Mouse (Mus musculus) embryo, embryonic 11 days (tissue): ENCODE measurements around the gene Sept9.
A peak's percentile ranks its signal among the peaks of the same experiment; 100 is the strongest.

ENCODE experiments used
- DNase-seq: peaks from one replicate; pipeline ENCODE4 v3.0.0-alpha.2; 2015

The Sept9 gene

DNA sequence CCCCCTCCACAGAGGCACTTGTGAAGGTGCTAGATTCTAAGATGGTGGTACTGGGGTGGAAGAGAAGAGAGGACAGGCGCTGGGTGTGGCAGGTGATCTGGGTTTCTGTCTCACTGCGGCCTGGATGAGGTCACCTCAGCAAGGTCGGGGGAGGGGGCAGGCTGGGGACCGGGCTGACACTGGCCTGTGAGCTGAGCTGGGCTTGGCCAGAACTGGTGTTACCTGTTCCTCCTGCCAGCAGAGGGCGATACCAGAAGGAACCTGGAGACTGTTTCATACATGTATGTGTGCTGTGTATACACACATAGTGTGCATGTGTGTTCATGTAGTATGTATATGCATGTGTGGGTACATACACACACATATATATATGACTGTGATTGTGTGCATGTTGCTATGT, 23.2 kb upstream of the Sept9 start:
- DNase-seq: peak; percentile 59

DNA sequence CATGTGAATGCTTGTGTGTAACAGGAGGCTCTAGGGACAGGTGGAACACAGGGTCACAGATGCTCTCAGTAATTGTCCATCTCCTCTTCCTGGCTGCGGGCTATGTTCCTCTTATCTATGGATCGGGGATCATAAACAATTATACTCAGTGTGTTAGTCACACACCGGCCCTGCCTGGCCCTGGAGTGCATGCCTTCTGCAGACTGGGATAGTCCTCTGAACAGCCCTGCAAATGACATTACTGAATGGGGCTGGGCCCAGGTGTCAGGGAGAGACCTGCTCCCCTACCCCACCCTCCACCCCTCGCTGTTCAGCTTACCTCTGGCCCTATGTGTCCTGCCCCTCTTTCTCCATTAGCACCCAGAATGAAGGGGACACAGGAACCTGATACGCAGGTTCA, 22.6 kb upstream of the Sept9 start:
- no peak for DNase-seq

DNA sequence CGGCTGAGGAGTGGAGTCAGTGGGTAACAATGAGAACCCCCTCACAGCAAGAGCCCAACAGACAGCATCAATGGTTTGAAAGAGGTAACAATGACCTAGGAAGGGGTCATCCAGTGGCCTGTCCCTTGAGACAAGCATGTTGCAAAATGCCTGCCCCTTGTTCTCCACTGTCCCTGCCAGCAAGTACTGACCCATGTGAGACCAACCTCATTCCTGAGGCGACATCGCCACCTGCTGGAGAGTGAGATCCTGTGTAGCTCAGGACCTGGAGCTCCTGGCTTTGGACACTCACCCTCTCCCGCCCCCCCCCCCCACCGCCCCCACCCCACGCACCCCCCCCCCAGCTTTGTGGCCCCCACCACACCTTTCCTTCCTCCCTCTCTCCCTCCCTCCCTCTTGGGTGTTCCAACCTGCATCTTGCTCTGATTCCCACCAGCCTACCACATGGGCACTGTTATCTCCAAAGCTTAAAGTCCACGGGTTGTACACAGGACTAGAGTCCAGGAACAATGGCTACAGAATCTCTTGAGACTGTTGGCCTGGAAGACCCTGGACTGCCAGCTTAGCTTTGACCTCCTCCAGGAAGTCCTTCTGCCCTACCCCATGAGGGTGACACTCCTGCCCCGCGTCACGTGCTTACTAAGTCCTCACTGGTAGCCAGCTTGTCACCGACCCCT, 22.0 kb upstream of the Sept9 start:
- peak; percentile 90 for DNase-seq

DNA sequence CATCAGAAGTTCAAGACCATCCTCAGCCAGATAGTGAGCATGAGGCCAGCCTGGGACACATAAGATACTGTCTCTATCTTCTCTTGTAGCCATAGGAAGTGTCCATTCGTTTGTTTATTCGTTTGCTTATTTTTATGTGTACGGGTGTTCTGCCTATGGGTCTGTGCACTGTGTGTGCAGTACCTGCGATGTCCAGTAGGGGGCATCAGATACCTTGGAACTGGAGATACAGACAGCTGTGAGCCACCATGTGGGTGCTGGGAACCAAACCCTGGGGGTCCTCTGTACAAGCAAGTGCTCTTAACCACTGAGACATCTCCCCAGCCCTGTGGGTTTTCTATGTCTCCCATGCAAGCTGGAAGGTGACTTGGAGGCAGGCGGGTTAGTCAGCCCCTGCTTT, 19.6 kb upstream of the Sept9 start:
- no peak for DNase-seq

DNA sequence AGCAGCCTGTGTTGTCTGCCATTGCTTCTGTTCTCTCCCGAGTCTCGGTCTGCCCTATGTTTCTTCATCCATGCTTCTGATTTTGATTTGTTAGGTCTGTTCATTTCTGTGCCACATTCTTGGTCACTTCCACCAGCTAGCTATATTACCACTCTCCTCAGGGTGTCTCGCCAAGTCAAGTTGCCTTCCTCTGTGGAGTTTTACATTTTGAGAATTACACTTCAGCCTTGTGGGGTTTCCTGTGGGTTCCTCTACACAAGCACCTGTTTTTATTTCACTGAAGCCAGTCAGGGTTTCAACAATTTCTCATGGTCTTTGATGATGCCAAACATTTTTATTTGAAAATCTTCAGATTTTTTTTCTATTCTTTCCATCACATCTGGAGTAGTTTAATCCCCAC, 16.7 kb upstream of the Sept9 start:
- DNase-seq: no peak

DNA sequence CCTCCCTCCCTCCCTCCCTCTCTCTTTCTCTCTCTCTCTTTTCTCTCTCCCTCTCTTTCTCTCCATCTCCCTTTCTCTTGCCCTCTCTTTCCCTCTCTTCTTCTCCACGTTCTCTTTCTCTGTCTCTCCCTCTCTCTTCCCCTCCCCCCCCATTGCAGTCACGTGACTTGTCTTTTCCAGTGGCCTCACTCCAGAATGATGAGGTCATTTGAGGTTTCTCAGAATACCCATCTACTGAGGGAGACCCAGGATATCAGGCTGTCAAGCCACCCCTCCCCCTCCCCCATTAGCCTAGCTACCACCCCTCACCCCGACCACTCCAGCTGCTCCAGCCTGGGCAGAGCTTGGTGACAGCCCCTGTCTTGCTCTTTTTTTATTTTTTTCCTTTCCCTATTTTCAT, 16.2 kb upstream of the Sept9 start:
- no peak for DNase-seq

DNA sequence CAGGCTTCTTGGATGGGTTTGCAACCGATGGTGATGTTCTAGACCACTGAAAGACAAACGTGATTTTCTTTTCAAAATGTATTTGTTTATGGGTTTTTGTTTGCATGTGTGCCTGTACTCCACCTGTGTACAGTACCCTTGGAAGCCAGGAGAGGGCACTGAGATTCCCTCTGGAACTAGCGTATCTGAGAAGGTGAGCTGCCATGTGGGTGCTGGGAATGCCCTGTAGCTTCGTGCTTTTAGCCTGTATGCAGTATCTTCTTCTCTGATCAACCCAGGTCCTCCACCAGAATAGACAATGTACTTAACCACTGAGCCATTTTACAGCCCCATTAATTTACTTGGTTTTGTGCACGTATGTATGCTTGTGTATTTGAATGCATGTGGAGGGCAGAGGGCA, 15.6 kb upstream of the Sept9 start:
- DNase-seq: no peak

DNA sequence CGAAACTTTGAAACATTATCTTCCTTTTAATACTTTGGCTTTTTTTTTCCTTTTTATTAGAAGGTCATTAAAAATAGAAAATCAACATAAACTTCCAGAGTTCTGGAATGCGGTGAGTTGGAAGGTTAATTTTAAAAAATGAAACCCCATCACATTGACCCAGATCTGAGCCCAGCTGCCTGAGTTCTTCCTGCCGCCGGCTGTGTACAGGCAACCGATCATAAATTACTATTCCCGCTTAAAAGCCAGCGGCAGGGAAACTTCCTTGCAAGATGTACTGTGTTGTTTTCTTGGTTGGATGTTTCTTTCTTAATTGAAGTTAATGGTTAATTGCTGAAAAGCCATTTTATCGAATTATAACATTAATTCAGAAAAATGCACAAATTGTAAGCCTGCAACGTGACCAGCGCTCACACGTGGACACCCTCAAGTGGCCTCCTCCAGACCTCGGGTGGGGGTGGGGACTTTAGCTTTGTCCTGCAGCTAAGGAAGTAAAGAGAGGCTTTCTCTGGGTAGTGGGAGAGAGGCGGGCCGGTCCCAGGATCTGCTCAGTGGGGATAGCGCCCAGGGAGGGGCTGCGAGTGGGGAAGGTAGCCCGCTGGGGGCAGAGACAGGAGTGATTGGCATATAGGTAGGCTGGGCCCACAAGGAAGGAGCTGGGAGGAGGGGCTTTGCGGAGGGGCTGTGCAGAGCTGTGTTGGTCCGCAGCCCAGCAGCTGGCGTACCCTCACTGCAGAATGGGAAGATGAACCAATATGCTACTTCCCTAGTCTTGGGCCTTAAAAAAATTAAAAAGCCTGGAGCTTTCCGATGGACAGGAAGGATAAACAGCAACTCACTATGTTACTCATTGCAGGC, 14.2 kb upstream of the Sept9 start:
- DNase-seq: peak; percentile 53

DNA sequence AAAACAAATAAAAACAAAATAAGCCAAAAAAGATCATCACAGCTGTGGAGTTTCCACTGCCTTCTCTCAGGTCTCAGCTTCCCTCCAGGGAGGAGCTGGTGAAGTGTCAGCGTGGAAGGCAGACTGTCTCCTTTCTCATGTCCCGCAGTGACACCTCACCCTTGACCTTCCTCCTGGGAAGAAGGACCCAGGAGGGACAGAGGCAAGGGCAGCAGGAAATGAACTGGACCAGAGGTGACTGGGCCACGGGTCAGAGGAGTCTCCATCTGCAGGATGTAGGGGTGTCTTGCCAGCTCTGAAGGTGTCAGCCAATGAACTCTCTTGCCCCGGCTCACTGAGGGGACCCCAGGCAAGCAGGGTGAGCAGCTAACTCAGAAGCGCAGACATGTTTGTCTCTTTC, 7.9 kb upstream of the Sept9 start:
- no peak for DNase-seq

DNA sequence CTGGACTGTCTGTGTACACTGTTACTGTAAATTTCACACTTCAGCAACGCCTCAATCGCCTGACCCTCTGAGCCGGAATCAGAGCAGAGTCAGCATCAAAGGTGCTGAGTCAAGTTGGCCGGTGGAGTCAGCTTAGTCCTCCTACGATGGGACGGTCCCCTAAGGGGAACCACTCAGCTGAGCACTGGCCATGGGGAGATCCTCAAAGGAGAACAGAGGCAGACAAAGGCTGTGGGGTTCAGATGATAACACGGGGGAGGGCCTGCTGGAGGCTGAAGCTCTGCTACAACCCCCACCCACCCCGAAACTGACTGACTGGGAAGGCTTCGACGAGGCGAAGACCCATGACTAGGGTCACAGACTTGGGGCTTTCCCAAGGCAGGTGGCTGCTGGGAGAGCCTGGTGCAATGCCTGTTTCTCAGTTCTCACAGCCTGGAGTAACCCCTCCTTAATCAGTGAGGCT, 5.0 kb upstream of the Sept9 start:
- no peak for DNase-seq

DNA sequence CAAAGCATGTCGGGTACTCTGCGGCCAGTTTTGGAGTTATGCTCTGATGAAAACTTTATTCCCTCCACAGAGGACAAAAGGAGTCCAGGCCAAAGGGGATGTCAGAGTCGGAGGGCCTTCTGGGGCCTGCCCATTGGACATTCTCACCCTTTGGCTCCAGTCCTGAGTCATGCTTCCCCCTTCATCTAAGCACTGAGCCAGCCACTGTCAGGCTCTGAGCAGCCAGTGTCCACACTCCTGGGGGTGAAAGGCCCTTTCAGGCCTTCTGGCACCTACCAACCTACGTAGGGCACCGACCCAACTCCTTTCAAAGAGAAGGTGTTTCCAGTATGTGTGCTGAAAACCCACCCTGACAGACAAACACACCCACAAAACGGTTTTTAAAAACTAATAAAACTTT, 3.8 kb upstream of the Sept9 start:
- no peak for DNase-seq

DNA sequence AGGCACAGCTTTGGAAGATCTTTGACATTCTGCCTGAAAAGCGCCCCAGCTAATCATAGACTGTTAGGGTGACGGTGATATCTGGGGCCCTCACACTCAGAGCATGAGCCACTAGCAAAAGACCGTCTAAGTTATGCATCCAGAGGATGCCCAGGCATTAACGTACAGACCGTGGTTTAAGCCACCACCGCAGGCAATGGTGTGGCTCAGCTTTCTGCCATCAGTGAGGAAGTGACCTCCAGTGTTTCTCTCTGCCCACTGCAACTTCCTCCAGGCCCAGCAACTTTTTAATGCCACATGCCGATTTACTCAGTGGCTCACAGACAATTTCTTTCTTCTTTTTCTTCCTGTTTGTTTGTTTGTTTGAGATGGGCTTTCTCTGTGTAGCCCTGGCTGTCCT, 2.8 kb upstream of the Sept9 start:
- DNase-seq: no peak

DNA sequence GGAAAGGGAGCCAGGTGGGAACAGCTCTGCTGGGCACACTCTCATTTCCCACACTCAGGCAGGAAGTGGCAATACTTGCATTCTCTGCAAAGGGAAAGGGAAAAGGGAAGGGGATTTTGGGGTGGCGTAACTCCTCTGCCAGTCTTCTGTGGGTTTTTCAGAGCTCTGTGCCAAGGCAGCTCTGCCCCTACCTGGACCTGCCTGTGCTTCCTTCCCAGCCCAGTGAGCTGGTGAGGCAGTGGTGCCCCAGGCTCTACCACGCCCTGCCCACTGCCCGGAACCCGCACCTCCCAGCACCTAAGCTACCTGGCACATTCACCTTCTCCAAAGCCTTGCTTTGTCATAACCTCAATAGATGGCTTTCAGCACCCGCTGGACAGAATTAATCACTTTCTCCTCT, 1.3 kb upstream of the Sept9 start:
- no peak for DNase-seq

DNA sequence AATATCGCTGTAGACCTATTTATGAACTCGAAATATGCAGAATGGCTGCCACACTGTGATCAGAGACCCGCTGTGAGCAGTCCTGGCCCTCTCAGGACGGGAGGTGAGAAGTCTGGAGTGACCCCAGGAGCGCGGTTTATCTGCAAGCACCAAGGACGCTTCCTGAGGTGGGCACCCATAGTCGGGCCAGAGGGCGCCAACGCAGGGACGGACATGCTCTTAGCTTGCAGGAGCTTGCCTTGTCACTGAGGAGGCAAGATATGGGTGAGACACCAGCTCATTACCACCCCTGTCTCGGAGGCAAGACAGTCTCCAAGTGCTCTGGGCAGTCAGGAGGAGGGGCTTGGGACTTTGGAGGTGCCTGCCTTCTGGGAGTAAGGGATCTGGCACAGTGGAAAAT, 2.4 kb downstream of the Sept9 start:
- DNase-seq: no peak

DNA sequence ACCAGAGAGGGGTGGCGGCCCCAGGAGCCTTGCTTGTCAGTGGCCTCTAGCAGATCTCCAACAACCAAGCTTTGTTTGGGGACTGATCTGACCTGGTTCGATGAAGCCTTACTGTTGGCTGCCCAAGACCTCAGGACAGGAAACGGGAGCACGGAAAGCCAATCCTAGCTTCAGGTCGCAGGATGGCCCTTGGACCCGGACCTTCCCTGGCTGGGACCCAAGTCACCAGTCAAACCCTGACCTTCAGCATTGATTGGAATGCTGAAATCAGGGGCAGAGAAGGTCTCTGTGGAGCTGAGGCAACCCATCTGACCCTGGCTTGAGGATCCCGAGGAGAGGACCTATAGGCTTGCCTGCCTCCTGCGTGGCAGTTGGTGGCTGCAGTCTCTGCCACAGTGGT, 5.1 kb downstream of the Sept9 start:
- no peak for DNase-seq

DNA sequence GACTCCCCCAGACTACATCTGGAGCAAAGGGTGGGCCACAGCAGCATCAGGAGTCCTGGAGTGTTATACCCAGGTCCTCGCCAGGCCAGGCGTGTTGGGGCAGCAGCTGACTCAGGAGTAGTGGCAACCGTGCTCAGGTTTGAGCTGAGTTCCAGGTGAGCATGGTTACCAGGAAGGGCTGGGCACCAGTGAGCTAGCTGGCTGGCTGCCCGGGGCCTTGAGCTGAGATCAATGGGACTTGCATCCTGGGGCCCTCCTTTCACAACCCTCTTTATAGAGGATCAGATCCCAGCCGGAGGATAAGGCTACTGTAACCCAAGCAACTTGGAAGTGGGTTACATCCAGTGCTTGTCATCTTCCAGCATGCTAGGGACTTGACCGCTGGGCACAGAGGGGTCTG, 5.6 kb downstream of the Sept9 start:
- no peak for DNase-seq

DNA sequence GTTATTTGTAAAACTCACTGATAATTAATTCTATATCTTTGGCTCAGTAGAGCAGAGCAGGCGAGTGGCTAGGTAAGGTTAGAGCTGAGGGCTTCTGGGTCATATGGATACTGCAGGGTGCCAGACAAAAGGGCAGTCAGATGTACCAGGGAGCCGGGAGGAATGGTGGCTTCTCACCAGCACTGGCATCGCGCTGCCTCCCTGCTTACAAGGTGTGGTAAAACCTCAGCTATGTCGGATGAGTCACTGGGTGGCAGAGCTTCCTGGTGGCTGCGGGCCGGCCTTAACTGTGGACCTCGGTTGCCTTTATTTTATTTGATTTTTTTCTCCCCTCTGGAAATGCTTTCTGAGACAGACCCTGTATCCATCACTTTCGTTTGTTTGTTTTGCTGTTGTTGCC, 6.0 kb downstream of the Sept9 start:
- no peak for DNase-seq

DNA sequence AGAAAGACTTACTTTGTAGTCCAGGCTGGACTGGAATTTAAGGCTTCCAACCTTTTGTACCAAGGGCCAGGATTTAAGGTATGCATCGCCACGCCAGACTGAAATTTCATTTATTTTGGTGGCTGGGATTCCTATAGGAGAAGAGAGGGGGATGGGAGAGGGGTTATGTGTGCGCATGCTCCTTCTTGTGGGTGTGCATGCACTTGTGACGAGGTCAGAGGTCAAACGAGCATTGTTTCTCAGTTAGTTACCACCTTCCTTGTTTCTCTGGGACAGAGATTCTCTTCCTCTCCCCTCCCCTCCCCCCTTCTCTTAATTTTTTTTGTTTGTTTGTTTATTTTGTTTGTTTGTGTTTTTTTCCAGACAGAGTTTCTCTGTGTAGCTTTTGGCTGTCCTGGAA, 8.0 kb downstream of the Sept9 start:
- peak; percentile 33 for DNase-seq

DNA sequence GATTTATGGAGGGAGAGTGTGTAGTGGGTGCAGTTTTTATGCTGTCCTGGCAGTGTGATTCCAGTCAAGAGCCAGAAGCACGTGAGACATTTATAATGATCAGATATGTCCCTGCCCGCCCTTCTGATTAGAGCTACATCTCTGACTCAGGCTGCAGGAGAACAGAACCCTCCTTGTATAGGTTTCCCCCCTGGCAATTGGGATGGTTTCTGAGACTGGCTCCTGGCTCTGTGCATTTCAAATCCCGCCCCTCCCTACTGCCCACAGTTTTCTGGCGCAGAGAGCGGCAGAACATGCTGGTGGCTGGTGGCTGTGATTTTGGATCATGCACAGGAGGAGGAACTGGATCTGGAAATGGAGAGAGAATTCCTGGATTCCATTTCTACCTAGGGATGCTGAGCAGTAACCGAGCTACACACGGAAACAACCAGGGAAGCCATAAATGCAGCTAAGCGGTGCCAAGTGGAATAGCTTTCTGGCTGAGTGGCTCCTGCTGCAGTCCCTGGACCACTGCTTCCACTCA, 8.8 kb downstream of the Sept9 start:
- no peak for DNase-seq

DNA sequence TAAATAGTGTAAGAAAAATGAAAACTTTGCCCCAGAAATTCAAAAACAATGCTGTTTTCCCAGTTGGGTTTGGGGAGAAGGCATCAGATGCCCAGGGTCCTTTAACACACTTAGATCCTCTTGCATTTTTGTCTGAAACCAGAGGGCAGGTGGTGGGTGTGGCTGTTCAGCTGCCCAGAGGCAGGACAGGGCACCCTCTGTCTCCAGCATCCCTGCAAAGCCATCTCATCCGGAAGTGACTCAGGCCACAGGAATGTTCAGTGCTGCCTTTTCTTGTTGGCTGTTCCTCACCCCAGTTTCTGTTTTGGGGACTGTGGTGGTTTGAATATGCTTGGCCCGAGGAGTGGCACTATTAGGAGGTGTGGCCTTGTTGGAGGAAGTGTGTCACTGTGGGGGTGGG, 17.3 kb downstream of the Sept9 start:
- no peak for DNase-seq

DNA sequence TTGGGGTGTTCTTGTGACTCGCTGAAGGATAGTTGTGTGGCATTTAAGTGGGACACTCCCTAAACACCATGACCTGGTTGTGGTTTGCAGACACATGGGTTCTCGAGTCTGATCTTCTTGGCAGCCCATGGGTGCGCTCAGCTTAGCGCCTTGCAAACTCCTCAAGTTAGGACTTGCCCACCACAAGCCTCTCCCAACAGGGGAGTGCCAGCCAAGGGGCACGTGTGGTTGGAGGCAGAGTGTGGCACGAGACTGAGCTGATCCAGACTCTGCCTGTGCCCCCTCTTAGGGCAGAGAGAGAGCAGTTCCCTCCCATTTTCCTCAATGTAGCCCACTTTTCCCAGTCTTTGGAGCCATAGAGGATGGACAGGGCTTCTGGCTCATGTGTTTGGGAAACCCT, 18.6 kb downstream of the Sept9 start:
- DNase-seq: no peak

DNA sequence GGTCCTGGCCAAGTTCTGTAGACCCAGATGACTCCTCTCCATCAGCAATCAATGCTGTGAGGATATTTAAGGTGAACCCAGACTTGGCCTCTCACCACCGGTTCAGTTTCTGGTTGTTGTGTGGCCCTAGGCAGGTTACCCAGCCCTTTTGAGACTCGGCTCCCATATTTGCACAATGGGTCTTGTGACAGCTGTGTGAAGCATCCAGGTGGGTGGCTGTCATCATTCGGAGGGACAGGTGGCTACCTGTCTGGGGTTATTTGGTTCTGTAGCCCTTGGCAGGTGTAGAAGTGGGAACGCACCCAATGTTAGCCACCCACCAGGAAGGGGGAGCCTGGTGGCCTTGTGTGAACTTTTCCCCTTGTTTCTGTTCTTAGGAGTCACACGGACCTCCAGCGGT, 19.0 kb downstream of the Sept9 start:
- DNase-seq: no peak

DNA sequence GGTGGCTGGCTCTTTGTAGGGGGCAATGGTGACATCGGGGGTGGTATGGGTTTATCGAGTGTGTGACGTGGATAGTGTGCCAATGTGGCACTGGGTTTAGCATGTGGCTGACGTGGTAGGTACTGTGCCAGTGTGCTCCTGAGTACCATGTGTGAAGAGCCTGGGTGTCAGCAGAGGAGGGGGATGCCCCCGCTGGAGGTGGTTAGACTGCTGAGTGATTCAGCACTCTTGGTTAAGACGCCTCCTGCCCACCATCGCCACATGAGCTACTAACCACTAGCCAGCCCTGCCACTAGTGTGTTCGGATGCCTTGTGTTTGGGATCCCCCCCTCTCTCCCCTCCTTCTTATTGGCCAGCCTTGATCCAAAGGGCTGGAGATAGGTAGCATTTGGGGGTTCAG, 21.3 kb downstream of the Sept9 start:
- DNase-seq: no peak

DNA sequence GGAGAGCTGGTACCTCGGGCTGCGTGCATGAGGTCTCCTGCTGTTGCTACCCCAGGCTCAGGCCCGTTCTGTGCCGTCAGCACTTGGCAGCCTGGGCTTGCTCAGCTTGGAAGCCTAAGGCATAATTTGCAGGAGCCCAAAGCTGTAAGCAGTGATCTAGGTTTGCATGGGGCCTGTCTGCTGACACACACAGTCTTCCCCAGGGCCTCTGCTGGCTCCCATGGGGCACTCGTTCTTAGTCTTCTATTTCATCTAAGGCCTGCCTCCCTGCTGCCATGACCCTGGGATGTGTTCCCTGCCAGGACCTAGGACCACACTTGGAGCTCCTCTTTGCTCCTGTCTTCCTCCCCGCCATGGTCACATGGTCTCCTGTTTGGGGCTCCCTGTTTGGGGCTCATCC, 21.7 kb downstream of the Sept9 start:
- no peak for DNase-seq

DNA sequence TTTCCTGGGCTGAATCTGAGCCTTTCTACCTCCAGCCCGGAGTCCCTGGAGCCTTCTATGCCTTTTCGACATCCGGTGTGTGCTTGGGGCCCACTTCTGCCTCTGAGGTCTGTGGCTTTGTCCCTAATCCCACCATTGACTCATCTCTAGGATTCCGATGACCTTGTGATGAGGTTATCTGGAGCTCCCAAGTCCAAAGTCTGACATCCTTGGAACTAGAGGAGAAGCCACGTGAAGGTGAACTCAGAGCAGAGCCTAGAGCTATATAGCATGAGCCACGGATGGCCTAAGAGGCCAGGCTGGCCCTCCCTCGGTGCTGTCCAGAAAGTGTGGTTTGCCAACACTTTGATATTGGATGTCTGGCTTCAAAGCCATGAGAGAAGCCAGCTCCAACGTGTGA, 23.4 kb downstream of the Sept9 start:
- DNase-seq: no peak
